Mouse (Mus musculus): ENCODE data around the gene Elavl3.

DNA sequence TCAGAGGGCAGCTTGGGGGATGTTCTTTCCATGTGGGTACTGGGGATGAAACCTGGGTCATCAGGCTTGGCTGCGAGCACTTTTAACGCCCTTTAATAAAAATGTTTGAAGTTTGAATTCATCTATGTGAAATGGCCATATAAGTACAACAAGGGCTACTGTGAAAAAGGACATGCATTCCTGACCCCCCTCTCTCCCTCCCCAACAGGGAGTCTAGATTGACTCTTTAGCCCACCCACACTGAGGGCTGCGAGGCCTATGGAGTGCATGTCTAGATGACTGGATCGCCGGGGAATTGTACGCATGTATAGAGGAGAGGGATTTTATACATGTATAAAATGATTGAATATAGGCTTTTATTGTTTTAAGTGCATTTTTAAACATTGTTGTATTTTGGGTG is 34.2 kb upstream of the Elavl3 start:
- TF ChIP-seq POLR2A (IDR thresholded peaks at IDR 0.05; ENCODE audit: extremely low read depth, insufficient read depth, low read length) (no peak), CTCF (IDR thresholded peaks at IDR 0.05; ENCODE audit: extremely low read depth, insufficient read depth, low read length) (no peak)

Measured in cortical plate, adult 2 months (tissue).